Mouse (Mus musculus) cerebellum, adult 8-10 months (tissue): ENCODE data around the gene Ptprm.

ENCODE experiments used
- DNase-seq: peaks from one replicate; pipeline ENCODE4 v3.0.0; 2022

Ptprm gene

GRCm38 (mm10) chr17:66761326-66762296 is 592.6 kb downstream of the Ptprm start:
- DNase-seq = no peak

GRCm38 (mm10) chr17:66757025-66757511 is 597.2 kb downstream of the Ptprm start:
- no peak for DNase-seq

GRCm38 (mm10) chr17:66756500-66756899 is 597.8 kb downstream of the Ptprm start:
- no peak for DNase-seq

- DNase-seq = peak; percentile 18
Measured at GRCm38 (mm10) chr17:66755191-66755654, 599.0 kb downstream of the Ptprm start.

GRCm38 (mm10) chr17:66754208-66754865 is 599.9 kb downstream of the Ptprm start:
- DNase-seq = no peak

GRCm38 (mm10) chr17:66751746-66752145 is 602.5 kb downstream of the Ptprm start:
- DNase-seq = no peak

GRCm38 (mm10) chr17:66750481-66751206 is 603.6 kb downstream of the Ptprm start:
- DNase-seq = no peak

GRCm38 (mm10) chr17:66749976-66750375 is 604.3 kb downstream of the Ptprm start:
- no peak for DNase-seq

- DNase-seq = no peak
Measured at GRCm38 (mm10) chr17:66746506-66746905, 607.8 kb downstream of the Ptprm start.

- no peak for DNase-seq
Measured at GRCm38 (mm10) chr17:66743321-66743720, 610.9 kb downstream of the Ptprm start.

GRCm38 (mm10) chr17:66738779-66739345 is 615.4 kb downstream of the Ptprm start:
- DNase-seq = no peak

- DNase-seq = no peak
Measured at GRCm38 (mm10) chr17:66738331-66738730, 615.9 kb downstream of the Ptprm start.

- no peak for DNase-seq
Measured at GRCm38 (mm10) chr17:66736450-66736849, 617.8 kb downstream of the Ptprm start.

GRCm38 (mm10) chr17:66733541-66733940 is 620.7 kb downstream of the Ptprm start:
- DNase-seq = no peak

- no peak for DNase-seq
Measured at GRCm38 (mm10) chr17:66729979-66730378, 624.3 kb downstream of the Ptprm start.

- no peak for DNase-seq
Measured at GRCm38 (mm10) chr17:66720992-66721351, 633.3 kb downstream of the Ptprm start.

GRCm38 (mm10) chr17:66720200-66720991 is 633.9 kb downstream of the Ptprm start:
- DNase-seq = no peak

GRCm38 (mm10) chr17:66712456-66713205 is 641.6 kb downstream of the Ptprm start:
- DNase-seq = no peak

GRCm38 (mm10) chr17:66711221-66712016 is 642.8 kb downstream of the Ptprm start:
- no peak for DNase-seq

- no peak for DNase-seq
Measured at GRCm38 (mm10) chr17:66710568-66710967, 643.7 kb downstream of the Ptprm start.
